Mouse (Mus musculus) olfactory bulb, adult 2 months (tissue): ENCODE results near the gene Trmt1. TPM values are rescaled to one million over a fixed set of nuclear protein-coding genes. Genes with fewer than 3 reads are reported as not detected.

ENCODE experiments used
- H3K27ac ChIP-seq: fragments of 200-500 bp; 2 replicates; pipeline ENCODE4 v1.5.1; 2012; ENCODE audit warnings: low read depth, low read length; ENCODE audit not compliant: insufficient read depth
- H3K4me1 ChIP-seq: fragments of 200-500 bp; 2 replicates; pipeline ENCODE4 v1.6.1; 2012; ENCODE audit warnings: low read length; ENCODE audit not compliant: control insufficient read depth, insufficient read depth
- H3K4me3 ChIP-seq: fragments of 200-500 bp; 2 replicates; pipeline ENCODE4 v1.5.1; 2012; ENCODE audit warnings: mild to moderate bottlenecking, low read depth, low read length, moderate library complexity; ENCODE audit not compliant: insufficient read depth
- CTCF ChIP-seq: fragments of 200-500 bp; IDR thresholded peaks from 2 replicates; pipeline ENCODE4 v1.5.1; 2012; ENCODE audit warnings: low read depth, mild to moderate bottlenecking, low read length, moderate library complexity; ENCODE audit not compliant: insufficient read depth
- POLR2A ChIP-seq: fragments of 200-500 bp; IDR thresholded peaks from 2 replicates; pipeline ENCODE4 v1.6.1; 2012; ENCODE audit warnings: mild to moderate bottlenecking, low read depth, low read length, moderate library complexity; ENCODE audit not compliant: insufficient read depth
- WGBS: fragments of 180-500 bp; shearing (Covaris S2); methylation state at CpG from one replicate; pipeline ENCODE4 v1.1.7; 2018; 5-methylcytosine and 5-hydroxymethylcytosine counted together
- polyA plus RNA-seq: library from polyadenylated mRNA; stranded (reverse); fragments of >200 nt; gene quantifications from 2 replicates; pipeline ENCODE4 v1.2.4, GENCODE M21; 2012; ENCODE audit warnings: low replicate concordance; ENCODE audit not compliant: missing spikeins, insufficient read depth, insufficient read length

Trmt1 gene
- polyA plus RNA-seq, 1 experiment = not detected

DNA sequence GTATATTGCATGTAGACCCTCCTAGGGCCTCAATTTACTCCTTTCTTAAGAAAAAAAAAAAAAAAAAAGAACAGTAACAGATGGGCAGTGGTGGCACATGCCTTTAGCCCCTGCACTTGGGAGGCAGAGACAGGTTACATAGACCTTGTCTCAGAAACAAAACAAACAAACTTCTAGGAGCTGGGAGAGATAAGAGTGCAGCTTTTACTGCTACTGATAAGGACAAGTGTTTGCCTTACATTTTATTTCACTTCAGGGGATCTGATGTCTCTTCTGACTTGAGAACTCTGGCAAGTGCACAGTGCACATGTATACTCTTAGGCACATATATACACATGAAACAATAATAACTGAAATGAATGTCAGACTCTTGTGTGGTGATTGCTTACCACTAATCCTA is 28.9 kb upstream of the Trmt1 start:
- H3K4me1 ChIP-seq = peaks cover 26% of the 10 kb centered on the region
- H3K27ac ChIP-seq = no peak overlapping the region
- TF ChIP-seq CTCF (no peak), POLR2A (no peak)
- no peak overlapping the region for H3K4me3 ChIP-seq

GRCm38 (mm10) chr8:84657680-84658079 is 28.4 kb upstream of the Trmt1 start:
- Histone ChIP-seq H3K4me3 (no peak overlapping the region), H3K4me1 (peaks cover 26% of the 10 kb centered on the region), H3K27ac (no peak overlapping the region)
- WGBS = 82% methylated on average over 4 of the region's 4 CpGs
- TF ChIP-seq CTCF (no peak), POLR2A (no peak)

- 87% methylated on average over 1 of the region's 1 CpGs for WGBS
- Histone ChIP-seq H3K27ac (no peak overlapping the region), H3K4me3 (no peak overlapping the region), H3K4me1 (peaks cover 29% of the 10 kb centered on the region)
- TF ChIP-seq POLR2A (no peak), CTCF (no peak)
These were observed 27.2 kb upstream of the Trmt1 start for GRCm38 (mm10) chr8:84658951-84659350.

- TF ChIP-seq CTCF (no peak), POLR2A (no peak)
- 0 out of 2 replicates have a peak overlapping the region, but pooled peaks have one; percentile 14 for H3K27ac ChIP-seq
- H3K4me3 ChIP-seq = peak overlapping the region; percentile 3; the same call in 1 of the 2 replicates
- 28% methylated on average over 33 of the region's 33 CpGs for WGBS
- peaks cover 29% of the 10 kb centered on the region for H3K4me1 ChIP-seq
These were observed 25.9 kb upstream of the Trmt1 start for GRCm38 (mm10) chr8:84659936-84660818.

- no peak for TF ChIP-seq CTCF
- no peak for TF ChIP-seq POLR2A
- peaks cover 33% of the 10 kb centered on the region for H3K4me1 ChIP-seq
- 26% methylated on average over 20 of the region's 20 CpGs for WGBS
- peak overlapping the region; percentile 56 for H3K4me3 ChIP-seq
- H3K27ac ChIP-seq = no peak overlapping the region
These were observed 25.2 kb upstream of the Trmt1 start for GRCm38 (mm10) chr8:84660819-84661457.

DNA sequence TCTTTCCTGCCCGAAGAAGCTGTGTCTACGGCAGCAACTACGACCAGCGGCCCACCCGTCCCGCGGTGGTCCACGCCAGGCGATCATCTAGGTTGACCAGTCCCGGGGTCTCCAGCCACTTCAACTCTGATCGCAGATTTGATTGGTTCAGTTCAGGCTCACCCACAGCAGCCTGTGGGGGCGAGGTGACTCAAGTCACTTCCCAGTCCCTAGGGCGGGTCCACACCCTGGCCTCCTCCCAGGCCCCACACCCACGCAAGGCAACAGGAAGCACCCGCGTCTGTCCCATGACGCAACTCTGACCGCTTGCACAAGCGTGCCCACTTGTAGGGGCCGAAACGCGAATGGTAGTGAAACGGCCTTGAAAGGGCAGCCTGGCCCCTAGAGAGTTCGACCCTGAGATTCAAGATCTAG is 24.6 kb upstream of the Trmt1 start:
- TF ChIP-seq CTCF (no peak), POLR2A (no peak)
- Histone ChIP-seq H3K4me3 (peak overlapping the region; percentile 56), H3K27ac (0 out of 2 replicates have a peak overlapping the region, but pooled peaks have one; percentile 4), H3K4me1 (peaks cover 33% of the 10 kb centered on the region)
- 7% methylated on average over 24 of the region's 24 CpGs for WGBS

GRCm38 (mm10) chr8:84661961-84662571 is 24.0 kb upstream of the Trmt1 start:
- H3K4me1 ChIP-seq = peaks cover 28% of the 10 kb centered on the region
- WGBS = 1% methylated on average over 61 of the region's 61 CpGs
- peak overlapping the region; percentile 16 for H3K27ac ChIP-seq
- no peak for TF ChIP-seq POLR2A
- TF ChIP-seq CTCF = no peak
- H3K4me3 ChIP-seq = peak overlapping the region; percentile 56

GRCm38 (mm10) chr8:84662581-84663065 is 23.5 kb upstream of the Trmt1 start, which contains the start of gene Ier2:
Gene Ier2, minus strand, starts transcription at chr8:84662852.
- Histone ChIP-seq H3K4me1 (peaks cover 28% of the 10 kb centered on the region), H3K4me3 (peak within 1 kb of the TSS; percentile 56), H3K27ac (peak within 1 kb of the TSS; percentile 33)
- under 1% methylated on average over 27 of the region's 27 CpGs for WGBS
- TF ChIP-seq POLR2A (peak; percentile 98), CTCF (no peak)
